Mouse (Mus musculus) MEL (cell line): Measurements from ENCODE around the gene Zfp90. TPM values are rescaled to one million over a fixed set of nuclear protein-coding genes. Genes with fewer than 3 reads are reported as not detected.

Source experiments
- DNase-seq: peaks from one replicate; pipeline ENCODE4 v3.0.0; 2011; ENCODE audit warnings: low read depth, low spot score
- H3K27ac ChIP-seq: 2 replicates; pipeline ENCODE4 v1.5.1; 2012; ENCODE audit warnings: low read depth, mild to moderate bottlenecking, control low read depth, low read length, moderate library complexity; ENCODE audit not compliant: control insufficient read depth
- H3K27me3 ChIP-seq, 2 experiments: fragments of 150-350 bp in 1 of 2; sonication (generic) in 1 of 2; 2 replicates each; pipeline ENCODE4 v1.6.1; 2012; ENCODE audit warnings: low read length in 2 of 2, mild to moderate bottlenecking in 2 of 2, improper control_type of control experiment in 1 of 2, moderate library complexity in 1 of 2; ENCODE audit not compliant: insufficient read depth in 2 of 2, control insufficient read depth in 1 of 2
- H3K36me3 ChIP-seq, 2 experiments: 2 replicates each; pipeline ENCODE4 v1.6.1; 2012 to 2014; ENCODE audit warnings: low read length in 2 of 2, improper control_type of control experiment in 1 of 2, inconsistent platforms in 1 of 2, mild to moderate bottlenecking in 1 of 2; ENCODE audit not compliant: insufficient read depth in 2 of 2, control insufficient read depth in 1 of 2
- H3K4me1 ChIP-seq, 2 experiments: fragments of 150-350 bp in 1 of 2; sonication (generic) in 1 of 2; 2 replicates each; pipeline ENCODE4 v1.6.1; 2012; ENCODE audit warnings: low read length in 2 of 2, improper control_type of control experiment in 1 of 2, mild to moderate bottlenecking in 1 of 2; ENCODE audit not compliant: insufficient read depth in 2 of 2, control insufficient read depth in 1 of 2
- H3K4me3 ChIP-seq, 2 experiments: fragments of 150-350 bp in 1 of 2; sonication (generic) in 1 of 2; 2 replicates each; pipeline ENCODE4 v1.5.1; 2012; ENCODE audit warnings: low read depth in 2 of 2, low read length in 2 of 2, mild to moderate bottlenecking in 2 of 2, moderate library complexity in 2 of 2, control low read depth in 1 of 2, improper control_type of control experiment in 1 of 2; ENCODE audit not compliant: control insufficient read depth in 1 of 2, insufficient read depth in 1 of 2
- H3K79me2 ChIP-seq: 2 replicates; pipeline ENCODE4 v1.6.1; 2012; ENCODE audit warnings: mild to moderate bottlenecking, low read length, moderate library complexity; ENCODE audit not compliant: control insufficient read depth, poor library complexity, insufficient read depth
- H3K9ac ChIP-seq: 2 replicates; pipeline ENCODE4 v1.6.1; 2012; ENCODE audit warnings: low read depth, mild to moderate bottlenecking, control low read depth, low read length, moderate library complexity; ENCODE audit not compliant: control insufficient read depth, poor library complexity, severe bottlenecking
- H3K9me3 ChIP-seq: fragments of 150-350 bp; sonication (generic); replicated peaks from 2 replicates; pipeline ENCODE4 v1.6.1; 2012; ENCODE audit warnings: mild to moderate bottlenecking, low read length, improper control_type of control experiment, moderate library complexity; ENCODE audit not compliant: insufficient read depth
- CHD1 ChIP-seq: IDR thresholded peaks from 2 replicates; pipeline ENCODE4 v1.6.1; 2012; ENCODE audit warnings: low read depth, mild to moderate bottlenecking, inconsistent platforms, low read length, improper control_type of control experiment
- CHD2 ChIP-seq: IDR thresholded peaks from 2 replicates; pipeline ENCODE4 v1.6.1; 2011; ENCODE audit warnings: low read length, improper control_type of control experiment
- ELF1 ChIP-seq: IDR thresholded peaks from 2 replicates; pipeline ENCODE4 v1.6.1; 2014; ENCODE audit warnings: low read depth, mild to moderate bottlenecking, inconsistent platforms, low read length, improper control_type of control experiment, moderate library complexity
- EP300 ChIP-seq, 2 experiments: IDR thresholded peaks; 2 replicates each; pipeline ENCODE4 v1.6.1; 2011; ENCODE audit warnings: improper control_type of control experiment in 2 of 2, low read length in 2 of 2, low read depth in 1 of 2, mild to moderate bottlenecking in 1 of 2
- ETS1 ChIP-seq: IDR thresholded peaks from 2 replicates; pipeline ENCODE4 v1.6.1; 2012; ENCODE audit warnings: low read depth, mild to moderate bottlenecking, inconsistent platforms, low read length, improper control_type of control experiment, moderate library complexity
- GABPA ChIP-seq: IDR thresholded peaks from 2 replicates; pipeline ENCODE4 v1.6.1; 2012; ENCODE audit warnings: low read depth, mild to moderate bottlenecking, inconsistent platforms, low read length, improper control_type of control experiment, moderate library complexity
- HCFC1 ChIP-seq: IDR thresholded peaks from 2 replicates; pipeline ENCODE4 v1.6.1; 2012; ENCODE audit warnings: low read depth, mild to moderate bottlenecking, inconsistent platforms, low read length, improper control_type of control experiment, moderate library complexity
- JUND ChIP-seq: IDR thresholded peaks from 2 replicates; pipeline ENCODE4 v1.6.1; 2011; ENCODE audit warnings: low read depth, mild to moderate bottlenecking, improper control_type of control experiment, low read length
- KAT2A ChIP-seq: conservative IDR thresholded peaks from 2 replicates; pipeline ENCODE4 v1.6.1; 2012; ENCODE audit warnings: low read depth, low read length, improper control_type of control experiment, inconsistent platforms
- MAFK ChIP-seq: IDR thresholded peaks from 2 replicates; pipeline ENCODE4 v1.6.1; 2011; ENCODE audit warnings: low read depth, mild to moderate bottlenecking, low read length, improper control_type of control experiment, borderline replicate concordance
- MAX ChIP-seq: IDR thresholded peaks from 2 replicates; pipeline ENCODE4 v1.6.1; 2011; ENCODE audit warnings: low read length, improper control_type of control experiment
- MYB ChIP-seq: IDR thresholded peaks from 2 replicates; pipeline ENCODE4 v1.6.1; 2011; ENCODE audit warnings: mild to moderate bottlenecking, low read depth, low read length, improper control_type of control experiment
- MYC ChIP-seq: IDR thresholded peaks from 2 replicates; pipeline ENCODE4 v1.6.1; 2011; ENCODE audit warnings: low read depth, mild to moderate bottlenecking, low read length, improper control_type of control experiment, moderate library complexity
- NELFE ChIP-seq: IDR thresholded peaks from 2 replicates; pipeline ENCODE4 v1.6.1; 2011; ENCODE audit warnings: low read depth, low read length, improper control_type of control experiment
- NRF1 ChIP-seq: IDR thresholded peaks from 2 replicates; pipeline ENCODE4 v1.6.1; 2014; ENCODE audit warnings: low read depth, mild to moderate bottlenecking, inconsistent platforms, low read length, improper control_type of control experiment, moderate library complexity; ENCODE audit not compliant: poor library complexity, insufficient read depth, severe bottlenecking
- POLR2A ChIP-seq, 2 experiments: IDR thresholded peaks; 2 replicates each; pipeline ENCODE4 v1.6.1; 2011 to 2012; ENCODE audit warnings: low read length in 2 of 2, mild to moderate bottlenecking in 2 of 2, control low read depth in 1 of 2, improper control_type of control experiment in 1 of 2, low read depth in 1 of 2, moderate library complexity in 1 of 2; ENCODE audit not compliant: control insufficient read depth in 1 of 2, insufficient read depth in 1 of 2, poor library complexity in 1 of 2
- POLR2AphosphoS2 ChIP-seq: IDR thresholded peaks from 2 replicates; pipeline ENCODE4 v1.6.1; 2011; ENCODE audit warnings: low read length, improper control_type of control experiment
- RAD21 ChIP-seq: IDR thresholded peaks from 2 replicates; pipeline ENCODE4 v1.6.1; 2011; ENCODE audit warnings: mild to moderate bottlenecking, low read depth, low read length, improper control_type of control experiment
- SMC3 ChIP-seq: IDR thresholded peaks from 2 replicates; pipeline ENCODE4 v1.6.1; 2011; ENCODE audit warnings: low read depth, low read length, improper control_type of control experiment
- UBTF ChIP-seq: IDR thresholded peaks from 2 replicates; pipeline ENCODE4 v1.6.1; 2012; ENCODE audit warnings: low read depth, mild to moderate bottlenecking, inconsistent platforms, low read length, improper control_type of control experiment, moderate library complexity, borderline replicate concordance; ENCODE audit not compliant: insufficient read depth
- USF1 ChIP-seq: IDR thresholded peaks from 2 replicates; pipeline ENCODE4 v1.6.1; 2014; ENCODE audit warnings: low read depth, mild to moderate bottlenecking, inconsistent platforms, low read length, improper control_type of control experiment, moderate library complexity
- USF2 ChIP-seq, 2 experiments: IDR thresholded peaks; 2 replicates each; pipeline ENCODE4 v1.6.1; 2011 to 2012; ENCODE audit warnings: improper control_type of control experiment in 2 of 2, low read length in 2 of 2, borderline replicate concordance in 1 of 2, inconsistent platforms in 1 of 2, low read depth in 1 of 2, mild to moderate bottlenecking in 1 of 2; ENCODE audit not compliant: insufficient read depth in 1 of 2
- ZC3H11A ChIP-seq: IDR thresholded peaks from 2 replicates; pipeline ENCODE4 v1.6.1; 2012; ENCODE audit warnings: low read depth, mild to moderate bottlenecking, inconsistent platforms, low read length, improper control_type of control experiment
- ZKSCAN1 ChIP-seq: IDR thresholded peaks from 2 replicates; pipeline ENCODE4 v1.6.1; 2012; ENCODE audit warnings: low read depth, mild to moderate bottlenecking, inconsistent platforms, low read length, improper control_type of control experiment, moderate library complexity
- ZMIZ1 ChIP-seq: IDR thresholded peaks from 2 replicates; pipeline ENCODE4 v1.6.1; 2012; ENCODE audit warnings: low read depth, mild to moderate bottlenecking, inconsistent platforms, low read length, improper control_type of control experiment, moderate library complexity
- polyA plus RNA-seq, 2 experiments: library from polyadenylated mRNA; stranded (reverse) in 1 of 2; unstranded in 1 of 2; fragments of >175 nt in 1 of 2; fragments of >200 nt in 1 of 2; gene quantifications; 2 replicates each; pipeline versions ENCODE4 v1.2.1 to v1.2.4; 2012; ENCODE audit warnings: low replicate concordance in 2 of 2, low read depth in 1 of 2; ENCODE audit not compliant: insufficient read length in 2 of 2, insufficient read depth in 1 of 2, missing spikeins in 1 of 2
- total RNA-seq: library from RNA; depleted of rRNA; stranded (reverse); fragments of 300-350 nt; gene quantifications from 2 replicates; pipeline ENCODE4 v1.2.3, GENCODE M21; 2012

The Zfp90 gene
- total and polyA plus RNA-seq, 3 experiments = 2.6 to 3.9 TPM; not detected in 1

- no peak for TF ChIP-seq POLR2A (IDR thresholded peaks at IDR 0.05; ENCODE audit: control insufficient read depth in 1 of 2, insufficient read depth in 1 of 2, low read depth in 1 of 2, low read length in 2 of 2, poor library complexity in 1 of 2)
- TF ChIP-seq EP300 (IDR thresholded peaks at IDR 0.05; ENCODE audit: low read depth in 1 of 2, low read length in 2 of 2) = peak in 1 of 2 experiments; percentile 65; a peak in 3 of 4 replicates
- no peak for TF ChIP-seq ELF1
- TF ChIP-seq HCFC1 = peak; percentile 53
- TF ChIP-seq ZKSCAN1 = no peak
- peak; percentile 50; the same call in 1 of the 2 replicates for TF ChIP-seq ETS1
- TF ChIP-seq SMC3 = peak; percentile 57
- no peak for TF ChIP-seq GABPA
- no peak for TF ChIP-seq CHD2
- TF ChIP-seq ZC3H11A = peak; percentile 33
- TF ChIP-seq JUND = no peak
- TF ChIP-seq ZMIZ1 = no peak
- peak; percentile 72 for TF ChIP-seq RAD21
- TF ChIP-seq MYB = no peak
- peak; percentile 67 for TF ChIP-seq MYC
- TF ChIP-seq POLR2AphosphoS2 = no peak
- peak; percentile 27; the same call in 1 of the 2 replicates for TF ChIP-seq USF1
- TF ChIP-seq CHD1 = no peak
- no peak for TF ChIP-seq NELFE
- TF ChIP-seq MAX = no peak
- no peak for TF ChIP-seq NRF1
- TF ChIP-seq USF2 (IDR thresholded peaks at IDR 0.05; ENCODE audit: borderline replicate concordance in 1 of 2, insufficient read depth in 1 of 2, low read depth in 1 of 2, low read length in 2 of 2) = no peak
Observed at GRCm38 (mm10) chr8:106411783-106412451, 3.2 kb upstream of the Zfp90 start (continued).

- Histone ChIP-seq H3K27ac (no peak overlapping the region), H3K9me3 (no peaks in the 10 kb centered on the region), H3K4me1 (no peaks in the 10 kb centered on the region), H3K4me3 (no peak overlapping the region), H3K27me3 (no peaks in the 10 kb centered on the region), H3K79me2 (no peaks in the 10 kb centered on the region; the same call in 1 of the 2 replicates), H3K9ac (no peak overlapping the region), H3K36me3 (no peaks in the 10 kb centered on the region; a peak in 1 of 4 replicates)
- TF ChIP-seq POLR2A (IDR thresholded peaks at IDR 0.05; ENCODE audit: control insufficient read depth in 1 of 2, insufficient read depth in 1 of 2, low read depth in 1 of 2, low read length in 2 of 2, poor library complexity in 1 of 2) = no peak
- no peak for TF ChIP-seq HCFC1
- TF ChIP-seq KAT2A = no peak
- TF ChIP-seq GABPA = no peak
- no peak for TF ChIP-seq ZC3H11A
- no peak for TF ChIP-seq UBTF
- TF ChIP-seq MAFK = no peak
- no peak for TF ChIP-seq USF1
- no peak for DNase-seq
Observed at GRCm38 (mm10) chr8:106417692-106418091, 2.6 kb downstream of the Zfp90 start.
